Mouse (Mus musculus) hindlimb bud, embryonic 11.5 days (tissue): ENCODE data around the gene Grin2d.

ENCODE experiments used
- DNase-seq: peaks from one replicate; pipeline ENCODE4 v3.0.0-alpha.2; 2012; ENCODE audit warnings: low read depth, low spot score; ENCODE audit errors: extremely low spot score

Grin2d gene

GRCm38 (mm10) chr7:45812921-45813320 lies 65.3 kb downstream of the Grin2d start:
- no peak for DNase-seq

- DNase-seq = no peak
These were observed 68.7 kb downstream of the Grin2d start for GRCm38 (mm10) chr7:45809276-45810075.

- no peak for DNase-seq
These were observed 69.7 kb downstream of the Grin2d start for GRCm38 (mm10) chr7:45808471-45808870.

DNA sequence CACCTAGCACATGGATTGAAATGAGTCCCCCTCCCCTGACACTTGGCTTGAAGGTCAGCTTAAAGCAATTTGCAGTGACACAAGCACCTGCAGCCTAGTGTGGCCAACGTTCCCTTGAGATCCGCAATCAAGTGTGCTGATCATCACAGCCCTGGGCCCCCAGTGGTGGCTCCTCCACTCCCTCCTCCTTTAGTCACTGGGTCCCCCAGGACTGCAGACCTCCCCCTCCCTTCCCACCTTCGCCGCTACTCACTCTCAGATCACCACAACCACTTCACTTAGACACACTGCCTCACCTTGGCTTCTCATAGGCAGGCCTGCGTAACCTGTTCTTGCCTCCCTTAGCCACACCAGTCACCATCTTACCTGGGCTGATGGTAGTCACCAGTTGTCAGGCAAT lies 72.2 kb downstream of the Grin2d start:
- no peak for DNase-seq

DNA sequence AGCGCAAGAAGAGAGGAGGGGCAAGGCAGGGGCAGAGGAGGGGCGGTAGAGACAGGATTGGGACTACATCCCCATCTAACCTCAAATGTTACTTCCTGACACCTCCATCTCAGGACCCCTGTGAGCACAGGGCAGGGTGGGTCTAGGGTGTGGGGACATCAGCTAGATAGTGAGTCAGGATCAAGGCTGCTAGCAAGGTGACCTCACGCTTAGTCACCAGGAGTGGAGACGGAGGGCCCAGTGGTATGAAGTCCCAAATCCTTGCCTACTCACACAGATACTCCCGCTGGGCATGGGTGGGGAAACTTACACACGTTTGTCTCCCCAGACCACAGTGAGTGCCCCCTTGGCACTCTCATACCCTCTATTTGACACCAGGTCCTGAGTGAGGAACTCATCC lies 75.6 kb downstream of the Grin2d start:
- DNase-seq = no peak

GRCm38 (mm10) chr7:45801348-45801747 lies 76.8 kb downstream of the Grin2d start:
- peak; percentile 87 for DNase-seq

GRCm38 (mm10) chr7:45800546-45801204 lies 77.5 kb downstream of the Grin2d start:
- DNase-seq = no peak

DNA sequence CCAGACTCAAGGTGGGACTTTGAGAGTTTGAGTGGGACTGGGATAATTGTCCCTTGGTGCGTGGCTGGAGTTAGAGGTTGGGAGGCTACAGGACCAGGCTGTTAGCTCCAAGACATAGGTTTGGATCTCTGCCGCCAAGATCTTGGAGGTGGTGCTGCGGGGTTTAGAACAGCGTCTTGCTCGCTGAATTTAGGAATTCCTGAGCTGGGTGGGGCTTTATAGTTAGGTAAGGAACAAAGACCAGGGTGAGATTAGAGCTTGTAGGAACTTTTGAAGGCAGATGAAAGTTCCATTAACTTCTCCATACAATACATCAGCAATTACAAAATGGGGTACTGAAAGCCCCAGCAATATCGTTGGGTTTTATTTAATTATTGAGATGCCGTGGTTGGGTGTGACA lies 78.2 kb downstream of the Grin2d start:
- DNase-seq = no peak

DNA sequence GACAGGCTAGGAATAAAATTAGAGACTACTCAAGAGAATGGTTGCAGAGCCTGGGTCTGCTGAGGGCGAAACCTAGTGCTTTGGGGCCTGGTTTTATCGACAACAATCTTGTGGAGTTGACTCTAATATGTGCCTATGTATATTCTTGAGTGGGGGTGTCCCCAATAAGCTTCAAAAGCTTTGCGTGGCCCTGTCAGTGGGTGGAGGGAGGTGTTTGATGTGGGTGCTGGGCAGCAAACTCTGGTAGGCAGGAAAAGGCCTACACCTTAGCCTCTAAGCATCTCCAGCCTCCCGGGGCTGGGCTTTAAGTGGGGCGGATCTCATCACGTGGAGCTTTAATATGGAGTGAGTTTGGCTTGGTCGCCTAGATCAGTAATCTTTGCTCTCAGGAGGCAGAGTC lies 79.2 kb downstream of the Grin2d start:
- no peak for DNase-seq

- no peak for DNase-seq
These were observed 79.7 kb downstream of the Grin2d start for GRCm38 (mm10) chr7:45798511-45798836.

DNA sequence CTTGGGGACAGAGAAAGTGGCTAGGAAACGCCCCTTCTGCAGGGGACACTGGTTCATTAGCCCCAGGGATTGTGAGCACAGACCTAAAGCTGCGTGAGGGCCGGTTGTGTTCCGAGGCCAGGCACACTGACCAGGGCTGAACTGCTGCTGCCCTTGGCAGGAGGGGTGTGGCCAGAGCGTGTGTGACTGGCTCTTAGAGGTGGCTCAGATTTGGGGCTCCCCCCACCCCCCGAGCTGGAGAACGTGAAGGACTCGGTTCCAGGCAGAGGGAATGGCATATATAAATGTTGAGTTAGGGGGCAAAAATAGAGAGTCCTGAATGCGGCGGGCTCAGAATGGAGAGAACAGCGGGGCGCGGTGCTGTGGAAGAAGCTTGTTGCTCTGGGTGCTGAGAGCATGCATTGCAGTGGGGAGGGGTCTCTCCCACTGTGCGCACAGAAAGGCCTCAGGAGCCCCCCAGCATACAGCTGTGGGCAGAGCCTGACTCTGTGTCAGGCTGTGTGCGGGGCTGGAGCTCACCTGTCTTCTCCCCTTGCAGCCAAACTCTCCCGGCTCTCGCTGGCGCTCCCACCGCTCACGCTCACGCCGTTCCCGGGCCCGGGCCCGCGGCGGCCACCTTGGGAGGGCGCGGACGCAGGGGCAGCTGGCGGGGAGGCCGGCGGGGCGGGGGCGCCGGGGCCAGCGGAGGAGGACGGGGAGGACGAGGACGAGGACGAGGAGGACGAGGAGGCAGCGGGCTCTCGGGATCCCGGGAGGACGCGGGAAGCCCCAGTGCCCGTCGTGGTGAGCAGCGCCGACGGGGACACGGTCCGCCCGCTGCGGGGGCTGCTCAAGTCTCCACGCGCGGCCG lies 80.3 kb downstream of the Grin2d start:
- DNase-seq = no peak

DNA sequence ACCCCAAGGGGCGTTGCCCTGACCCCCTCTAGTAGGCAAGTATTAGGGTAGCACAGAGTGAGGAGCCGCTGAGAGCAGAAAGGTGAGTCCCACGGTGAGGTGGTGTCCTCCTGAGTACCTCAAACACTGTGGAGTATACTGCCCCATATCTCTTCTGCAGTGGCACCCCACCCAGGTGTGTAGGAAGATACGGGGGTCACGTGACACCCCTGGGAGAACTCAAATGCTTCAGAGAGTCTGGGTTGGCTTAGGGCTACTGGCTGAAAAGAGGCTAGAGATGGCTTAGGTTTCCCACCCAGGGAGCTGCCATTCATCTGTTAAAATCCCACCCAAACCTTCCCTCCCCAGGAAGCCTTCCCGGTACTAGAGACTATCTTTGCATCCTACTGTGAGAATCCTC lies 81.2 kb downstream of the Grin2d start:
- DNase-seq = no peak

GRCm38 (mm10) chr7:45794971-45795370 lies 83.2 kb downstream of the Grin2d start:
- DNase-seq = no peak

DNA sequence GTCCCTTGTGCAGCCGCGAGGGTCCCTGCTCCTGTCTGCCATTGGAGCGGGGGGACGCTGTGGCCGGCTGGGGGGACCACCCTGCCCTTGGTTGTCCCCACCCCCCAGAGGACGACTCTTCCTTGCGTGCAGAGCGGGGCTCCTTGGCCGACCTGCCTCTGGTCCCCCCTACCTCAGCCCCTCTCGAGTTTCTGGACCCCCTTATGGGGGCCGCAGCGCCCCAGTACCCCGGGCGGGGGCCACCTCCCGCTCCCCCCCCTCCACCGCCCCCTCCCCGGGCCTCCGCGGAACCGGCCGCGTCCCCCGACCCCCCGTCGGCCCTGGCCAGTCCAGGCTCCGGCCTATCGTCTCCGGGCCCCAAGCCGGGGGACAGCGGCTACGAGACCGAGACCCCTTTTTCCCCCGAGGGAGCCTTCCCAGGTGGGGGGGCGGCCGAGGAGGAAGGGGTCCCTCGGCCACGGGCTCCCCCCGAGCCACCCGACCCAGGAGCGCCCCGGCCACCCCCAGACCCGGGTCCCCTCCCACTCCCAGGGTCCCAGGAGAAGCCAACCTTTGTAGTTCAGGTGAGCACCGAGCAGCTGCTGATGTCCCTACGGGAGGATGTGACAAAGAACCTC lies 84.1 kb downstream of the Grin2d start:
- DNase-seq = no peak

DNA sequence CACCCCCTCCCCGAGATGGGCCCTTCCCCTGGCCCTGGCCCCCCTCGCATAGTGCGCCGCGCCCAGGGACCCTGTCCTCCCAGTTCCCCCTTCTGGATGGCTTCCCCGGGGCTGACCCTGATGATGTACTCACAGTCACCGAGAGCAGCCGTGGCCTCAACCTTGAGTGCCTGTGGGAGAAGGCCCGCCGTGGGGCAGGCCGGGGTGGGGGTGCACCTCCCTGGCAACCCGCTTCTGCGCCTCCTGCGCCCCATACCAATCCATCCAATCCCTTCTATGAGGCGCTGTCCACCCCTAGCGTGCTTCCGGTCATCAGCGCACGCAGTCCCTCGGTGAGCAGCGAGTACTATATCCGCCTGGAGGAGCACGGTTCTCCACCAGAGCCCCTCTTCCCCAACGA lies 84.9 kb downstream of the Grin2d start:
- no peak for DNase-seq

GRCm38 (mm10) chr7:45791756-45792490 lies 86.3 kb downstream of the Grin2d start:
- no peak for DNase-seq

- no peak for DNase-seq
These were observed 87.5 kb downstream of the Grin2d start for GRCm38 (mm10) chr7:45790721-45791120.

- no peak for DNase-seq
These were observed 90.5 kb downstream of the Grin2d start for GRCm38 (mm10) chr7:45787642-45788041.

DNA sequence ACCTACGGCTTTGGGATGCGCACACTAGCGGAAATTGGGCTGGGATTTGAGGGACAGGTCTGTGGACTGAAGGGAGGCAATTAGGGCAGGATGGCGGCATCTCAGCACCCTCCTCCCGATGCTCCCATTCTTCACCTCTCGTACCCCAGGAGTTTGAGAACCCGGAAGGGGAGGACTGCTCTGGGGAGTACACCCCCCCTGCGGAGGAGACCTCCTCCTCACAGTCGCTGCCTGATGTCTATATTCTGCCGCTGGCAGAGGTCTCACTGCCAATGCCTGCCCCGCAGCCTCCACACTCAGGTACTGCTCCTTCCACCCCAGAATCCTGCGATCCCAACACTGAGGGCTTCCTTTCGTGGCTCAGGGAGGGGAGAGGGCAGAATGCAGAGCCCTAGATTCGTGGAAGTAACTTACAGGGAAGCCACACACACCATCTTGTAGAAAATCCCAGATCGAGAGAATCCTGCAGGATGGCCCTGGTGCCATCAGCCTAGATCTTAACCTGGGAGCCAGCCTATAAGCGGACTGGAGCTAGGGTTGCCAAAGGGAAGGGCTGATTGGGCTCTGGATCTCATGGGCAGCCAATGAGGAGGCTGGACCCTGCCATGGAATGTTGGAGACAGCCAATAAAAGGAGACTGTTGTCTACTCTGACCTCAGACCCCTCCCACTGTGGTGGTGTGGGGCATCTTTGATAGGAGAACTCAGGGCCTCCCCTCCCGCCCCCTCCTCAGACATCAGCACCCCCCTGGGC lies 91.3 kb downstream of the Grin2d start:
- no peak for DNase-seq

GRCm38 (mm10) chr7:45786136-45786578 lies 92.0 kb downstream of the Grin2d start:
- peak; percentile 74 for DNase-seq
